Mouse (Mus musculus) T-helper 17 cell (primary cell): ENCODE data around the gene Dpm1.

Experiments used
- in situ Hi-C, 2 experiments: fragments of 300-600 bp; cut with MboI, MseI; formaldehyde crosslinking; loops; 1 replicate in 1 of 2; 2 replicates in 1 of 2; pipeline ENCODE4 v1.15.1; 2025; ENCODE audit warnings: high pct_unique_total_duplicates in 2 of 2

Dpm1 gene

GRCm38 (mm10) chr2:168230026-168230728, at the start of gene Dpm1, which contains the start of the genes Gm20716 and Mocs3:
Gene Dpm1 (minus strand): TSS chr2:168230591.
Gene Gm20716 (minus strand): TSS chr2:168230364.
Gene Mocs3 (plus strand): TSS chr2:168230622.
- in situ Hi-C loops = no loop called here

DNA sequence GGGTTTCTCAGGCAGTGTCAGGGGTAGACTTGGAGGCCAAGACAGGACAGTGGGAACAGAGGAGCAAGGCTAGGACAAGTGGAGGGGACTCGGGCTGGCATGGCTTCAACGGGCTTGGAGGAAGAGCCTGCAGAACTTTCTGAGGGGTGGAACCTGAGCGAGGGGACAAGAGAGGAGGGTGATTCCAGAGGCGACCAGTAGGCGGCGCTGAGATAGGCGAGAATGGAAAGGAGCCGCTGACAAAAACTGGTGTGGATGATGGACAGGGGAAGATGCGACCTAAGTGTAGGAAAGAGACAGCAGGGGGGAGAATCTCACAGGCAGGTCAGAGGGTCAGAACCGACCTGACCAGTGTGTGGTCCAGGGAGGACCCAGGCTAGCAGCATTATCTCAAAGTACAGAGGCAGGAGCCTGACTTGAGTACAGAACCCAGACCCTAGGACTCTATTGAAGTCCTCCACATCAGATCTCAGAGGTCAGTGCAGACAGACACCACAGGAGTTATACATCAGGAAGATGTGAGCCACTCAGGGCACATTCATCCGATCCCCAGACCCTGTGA, 44.1 kb upstream of the Dpm1 start:
- in situ Hi-C loops = loop anchor here in 1 of 2 experiments (10.0 kb wide), 1 partner anchor 1820 kb away; no protein-coding TSS in a partner anchor

DNA sequence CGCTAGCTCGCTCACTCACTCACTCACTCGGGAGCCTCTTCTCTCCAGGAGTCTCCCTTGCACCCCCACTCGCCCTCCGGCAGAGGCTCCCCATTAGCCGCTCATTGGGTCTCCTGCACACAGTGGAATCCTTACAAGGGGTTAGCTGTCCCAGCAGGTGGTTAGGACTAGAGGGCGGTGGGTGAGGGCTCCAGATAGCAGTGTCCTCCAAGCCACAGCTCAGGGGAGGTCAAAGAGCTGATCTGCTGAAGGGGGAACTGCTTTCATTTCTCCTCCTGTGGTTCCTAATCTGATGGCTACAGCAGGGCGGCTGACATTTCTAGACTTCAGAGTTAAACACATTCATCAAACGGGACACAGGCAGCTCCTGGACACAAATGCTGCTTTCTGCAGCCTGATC, 43.0 kb upstream of the Dpm1 start:
- in situ Hi-C loops = loop anchor here in 1 of 2 experiments (10.0 kb wide), 1 partner anchor 1819 kb away; no protein-coding TSS in a partner anchor

- in situ Hi-C loops = no loop called here
Observed at GRCm38 (mm10) chr2:168268033-168268432, 37.6 kb upstream of the Dpm1 start.

- in situ Hi-C loops = no loop called here
Observed at GRCm38 (mm10) chr2:168260900-168261299, 30.5 kb upstream of the Dpm1 start.

GRCm38 (mm10) chr2:168260124-168260523, 29.7 kb upstream of the Dpm1 start:
- in situ Hi-C loops = no loop called here

DNA sequence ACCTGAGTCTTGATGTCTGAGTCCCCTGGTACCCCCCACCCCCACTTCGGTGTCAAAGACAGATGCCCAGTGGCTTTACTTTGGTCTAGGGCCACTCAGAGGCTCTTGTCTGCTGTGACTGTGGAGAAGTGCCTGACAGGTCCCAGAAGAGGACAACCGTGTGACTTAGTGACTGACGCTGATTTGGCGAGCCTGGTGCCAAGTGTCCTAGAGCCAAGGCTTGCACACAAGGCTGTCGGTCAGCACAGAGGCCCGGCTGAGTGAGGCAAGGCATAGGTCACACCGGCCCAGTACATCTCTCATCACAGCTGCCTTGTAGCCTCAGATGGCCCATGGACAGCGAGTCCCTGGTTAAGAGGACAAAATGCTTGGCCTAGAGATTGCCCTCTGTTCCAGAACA, 28.7 kb upstream of the Dpm1 start:
- in situ Hi-C loops = loop anchor here (5.0 to 10.0 kb wide), 3 partner anchors 178 to 1256 kb away; no protein-coding TSS in a partner anchor

- in situ Hi-C loops = loop anchor here (5.0 to 10.0 kb wide), 3 partner anchors 180 to 1258 kb away; no protein-coding TSS in a partner anchor
Observed at GRCm38 (mm10) chr2:168257188-168257587, 26.8 kb upstream of the Dpm1 start.

- in situ Hi-C loops = loop anchor here (5.0 to 10.0 kb wide), 3 partner anchors 181 to 1258 kb away; no protein-coding TSS in a partner anchor
Observed at GRCm38 (mm10) chr2:168256506-168256905, 26.1 kb upstream of the Dpm1 start.

DNA sequence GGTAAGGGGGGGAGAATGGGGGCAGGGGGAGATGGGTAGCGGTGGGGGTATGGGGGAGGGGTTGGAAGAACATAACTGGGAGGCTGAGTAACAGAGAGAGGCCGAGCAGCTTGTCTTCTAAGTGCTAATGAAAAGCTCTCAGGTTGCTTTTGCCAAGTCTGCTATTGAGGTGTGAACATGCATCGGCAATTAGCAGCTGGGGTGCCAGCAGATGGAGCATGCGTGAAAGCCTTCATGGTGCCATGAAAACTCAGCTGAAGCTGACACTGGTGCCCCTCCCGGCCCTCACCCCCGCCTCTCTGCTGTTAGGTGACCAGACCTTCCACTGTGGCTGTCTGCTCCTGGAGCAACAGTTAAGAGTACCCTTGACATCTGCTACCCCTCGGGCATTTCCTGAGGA, 23.4 kb upstream of the Dpm1 start:
- in situ Hi-C loops = loop anchor here (5.0 to 10.0 kb wide), 3 partner anchors 188 to 1261 kb away; no protein-coding TSS in a partner anchor

GRCm38 (mm10) chr2:168252639-168253292, 22.4 kb upstream of the Dpm1 start:
- in situ Hi-C loops = loop anchor here (5.0 to 10.0 kb wide), 3 partner anchors 190 to 1262 kb away; no protein-coding TSS in a partner anchor

- in situ Hi-C loops = loop anchor here (5.0 to 10.0 kb wide), 3 partner anchors 192 to 1265 kb away; no protein-coding TSS in a partner anchor
Observed at GRCm38 (mm10) chr2:168250270-168250669, 19.9 kb upstream of the Dpm1 start.

GRCm38 (mm10) chr2:168248856-168249245, 18.5 kb upstream of the Dpm1 start:
- in situ Hi-C loops = no loop called here

DNA sequence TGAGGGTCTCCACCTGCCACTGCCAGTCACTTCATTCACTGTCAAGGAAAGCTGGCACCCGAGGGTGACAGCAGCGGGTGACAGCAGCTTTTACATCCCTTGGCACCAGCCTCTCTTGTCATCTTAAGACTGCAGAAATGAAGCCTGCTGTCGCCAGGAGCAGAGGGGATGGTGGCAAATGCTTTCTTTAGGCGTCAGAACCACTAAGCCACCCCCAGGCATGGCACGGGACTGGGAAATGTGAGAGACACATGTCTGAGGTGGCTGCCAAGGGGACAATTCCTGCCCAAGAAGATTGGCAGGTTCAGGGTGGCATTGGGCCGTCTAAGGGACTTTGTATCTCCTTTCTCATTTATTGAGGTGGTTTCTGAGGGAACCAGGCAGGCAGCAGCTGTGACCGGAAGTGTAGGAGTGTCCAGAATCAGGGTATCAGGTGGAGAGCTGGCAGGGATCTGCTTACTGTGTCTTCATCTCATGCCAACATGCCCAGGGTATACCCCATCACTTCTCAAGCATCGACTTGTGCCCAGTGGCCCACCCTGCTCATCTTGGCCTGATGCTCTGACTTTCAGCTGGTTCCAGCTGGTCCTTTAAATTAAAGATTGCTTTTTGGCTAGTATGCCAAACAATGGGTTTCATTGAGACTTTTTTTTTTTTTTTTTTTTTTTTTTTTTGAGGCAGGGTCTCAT, 17.9 kb upstream of the Dpm1 start:
- in situ Hi-C loops = no loop called here

- in situ Hi-C loops = no loop called here
Observed at GRCm38 (mm10) chr2:168245571-168245970, 15.2 kb upstream of the Dpm1 start.

- in situ Hi-C loops = no loop called here
Observed at GRCm38 (mm10) chr2:168243278-168243677, 12.9 kb upstream of the Dpm1 start.

DNA sequence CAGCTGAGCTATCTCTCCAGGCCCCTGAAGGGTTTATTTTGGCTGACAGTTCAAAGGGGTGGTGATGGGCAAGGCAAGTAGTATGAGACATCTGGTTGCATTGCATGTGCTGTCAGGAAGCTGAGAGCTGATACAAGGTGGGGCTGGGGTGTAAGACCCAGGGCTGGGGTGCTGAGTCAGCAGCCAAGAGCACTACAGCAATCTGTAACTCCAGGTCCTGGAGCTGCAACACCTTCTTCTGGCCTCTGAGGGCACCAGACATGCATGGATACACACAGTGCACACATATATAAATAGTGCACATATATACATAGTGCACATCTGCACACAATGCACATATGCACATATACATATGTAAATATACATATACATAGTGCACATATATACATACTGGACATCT, 12.4 kb upstream of the Dpm1 start:
- in situ Hi-C loops = no loop called here

GRCm38 (mm10) chr2:168238335-168238734, 7.9 kb upstream of the Dpm1 start:
- in situ Hi-C loops = no loop called here

DNA sequence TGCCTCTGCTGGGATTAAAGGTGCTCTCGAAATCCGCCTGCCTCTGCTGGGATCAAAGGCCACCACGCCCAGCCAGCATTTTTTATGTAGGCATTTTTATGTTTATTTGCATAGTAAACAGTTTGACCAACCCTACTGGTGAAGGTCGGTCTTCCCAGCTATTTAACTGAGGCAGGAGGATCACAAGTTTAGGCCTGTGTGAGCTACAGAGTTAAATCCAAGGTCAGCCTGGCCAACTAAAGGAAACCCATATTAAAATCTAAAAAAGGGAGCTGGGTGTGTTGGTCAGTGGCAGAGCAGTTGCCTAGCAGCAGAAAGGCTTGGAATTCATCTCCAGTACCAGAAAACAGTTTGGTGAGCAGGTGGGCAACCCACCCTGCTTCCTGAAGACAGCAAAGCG, 2.9 kb upstream of the Dpm1 start:
- in situ Hi-C loops = no loop called here

GRCm38 (mm10) chr2:168231471-168231829, 1.1 kb upstream of the Dpm1 start:
- in situ Hi-C loops = no loop called here

GRCm38 (mm10) chr2:168230773-168231470, 531 bp upstream of the Dpm1 start:
- in situ Hi-C loops = no loop called here
